In the genomic region with DNA sequence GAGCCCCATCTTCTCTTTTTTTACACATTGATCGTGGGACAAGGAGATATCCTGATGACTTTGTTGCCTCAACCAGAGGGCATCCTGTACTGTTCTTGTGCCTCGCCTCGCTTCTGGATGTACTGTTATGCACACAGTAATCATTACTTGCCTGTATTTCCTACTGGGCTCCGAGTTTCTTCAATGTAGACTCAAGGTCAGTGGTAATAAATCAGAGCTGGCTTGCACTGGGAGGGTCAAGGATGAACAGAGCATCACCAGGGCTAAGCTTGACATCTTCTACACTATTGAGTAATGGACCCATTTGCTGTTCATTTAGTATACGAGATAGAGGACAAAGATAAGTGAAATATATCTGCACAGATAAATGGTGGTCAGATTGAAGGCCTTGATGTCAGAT, we compare ENCODE assay signal across 20 mouse cellular contexts.
"Had no signal": no experiment of that assay in that cellular context is flagged by ENCODE, and none has a peak within 500 bp of the region (broad histone marks: within the 10 kb centered on the region; RNA-seq: fewer than 3 reads in every experiment).

No protein-coding gene starts in this region.

- H3K27ac ChIP-seq: lung, embryonic 15.5 days; macrophage; midbrain, embryonic 10.5 days; midbrain, embryonic 12.5 days; neural tube, embryonic 13.5 days; neural tube, embryonic 15.5 days; stomach, embryonic 15.5 days had no signal

- H3K4me3 ChIP-seq: lung, embryonic 15.5 days; megakaryocyte, embryonic 14.5 days; midbrain, embryonic 10.5 days; midbrain, embryonic 12.5 days; myocyte; neural tube, embryonic 13.5 days; neural tube, embryonic 15.5 days; stomach, embryonic 15.5 days had no signal

- DNase-seq: liver, postnatal 0 days; lung, adult 2 months; lung, postnatal 14 days; lung, postnatal 36 days; midbrain, embryonic 14.5 days; retina, postnatal 1 day; right cerebral cortex, adult 18-20 months; right cerebral cortex, postnatal 14 days; thymus, adult 18-20 months; thymus, postnatal 14 days; thymus, postnatal 36 days had no signal
